Mouse (Mus musculus) midbrain, postnatal 0 days (tissue): ENCODE measurements around the gene Macf1. TPM values are rescaled to one million over a fixed set of nuclear protein-coding genes. Genes with fewer than 3 reads are reported as not detected.

Experiments used
- ATAC-seq: fragments of 200-750 bp; cut with Nextera tagmentation; 2 replicates; pipeline ENCODE4 v1.8.0; 2017; ENCODE audit warnings: moderate number of reproducible peaks, mild to moderate bottlenecking, moderate TSS enrichment, moderate library complexity; ENCODE audit not compliant: low FRiP score
- DNase-seq: peaks from one replicate; pipeline ENCODE4 v3.0.0-alpha.2; 2015; ENCODE audit warnings: low spot score
- H3K27ac ChIP-seq: fragments of 300-500 bp; sonication (generic); 2 replicates; pipeline ENCODE4 v1.5.1; 2014; ENCODE audit warnings: low read depth, mild to moderate bottlenecking, low read length, mixed read lengths
- H3K27me3 ChIP-seq: fragments of 300-500 bp; sonication (generic); 2 replicates; pipeline ENCODE4 v1.6.1; 2014; ENCODE audit warnings: low read length, control low read depth, mixed read lengths; ENCODE audit not compliant: insufficient read depth
- H3K36me3 ChIP-seq: fragments of 300-500 bp; sonication (generic); 2 replicates; pipeline ENCODE4 v1.6.1; 2014; ENCODE audit warnings: low read length, control low read depth, mixed read lengths; ENCODE audit not compliant: insufficient read depth
- H3K4me1 ChIP-seq: fragments of 300-500 bp; sonication (generic); 2 replicates; pipeline ENCODE4 v1.6.1; 2014; ENCODE audit warnings: mild to moderate bottlenecking, control low read depth, antibody characterized with exemption, low read length, mixed read lengths; ENCODE audit not compliant: insufficient read depth
- H3K4me2 ChIP-seq: fragments of 300-500 bp; sonication (generic); 2 replicates; pipeline ENCODE4 v1.6.1; 2014; ENCODE audit warnings: low read depth, mild to moderate bottlenecking, low read length, mixed read lengths; ENCODE audit not compliant: poor library complexity, severe bottlenecking
- H3K4me3 ChIP-seq: fragments of 300-500 bp; sonication (generic); 2 replicates; pipeline ENCODE4 v1.5.1; 2014; ENCODE audit warnings: low read depth, mild to moderate bottlenecking, low read length, moderate library complexity
- H3K9ac ChIP-seq: fragments of 300-500 bp; sonication (generic); replicated peaks from 2 replicates; pipeline ENCODE4 v1.6.1; 2014; ENCODE audit warnings: mild to moderate bottlenecking, low read length, moderate library complexity, mixed read lengths; ENCODE audit not compliant: poor library complexity, severe bottlenecking
- H3K9me3 ChIP-seq: fragments of 300-500 bp; sonication (generic); 2 replicates; pipeline ENCODE4 v1.6.1; 2016; ENCODE audit warnings: low read length, control low read depth
- CTCF ChIP-seq: IDR thresholded peaks from 2 replicates; pipeline ENCODE4 v1.5.1; 2016; ENCODE audit warnings: antibody characterized with exemption, mild to moderate bottlenecking
- WGBS: fragments of 180-500 bp; shearing (Covaris S2); extraction: QIAGEN DNeasy Blood & Tissue Kit; methylation state at CpG from one replicate; pipeline ENCODE4 v1.1.7; 2014; 5-methylcytosine and 5-hydroxymethylcytosine counted together
- polyA plus RNA-seq: library from polyadenylated mRNA; unstranded; fragments of >200 nt; fragmentation: Nextera tagmentation; extraction: Ambion mirVana; gene quantifications from 2 replicates; pipeline ENCODE4 v1.2.1, GENCODE M21; 2015
- total RNA-seq: library from RNA; depleted of rRNA; stranded (reverse); fragments of >200 nt; gene quantifications from 2 replicates; pipeline ENCODE4 v1.2.3, GENCODE M21; 2014

The Macf1 gene
- total and polyA plus RNA-seq, 2 experiments from 2014 or later, result 73.3 to 338 TPM

DNA sequence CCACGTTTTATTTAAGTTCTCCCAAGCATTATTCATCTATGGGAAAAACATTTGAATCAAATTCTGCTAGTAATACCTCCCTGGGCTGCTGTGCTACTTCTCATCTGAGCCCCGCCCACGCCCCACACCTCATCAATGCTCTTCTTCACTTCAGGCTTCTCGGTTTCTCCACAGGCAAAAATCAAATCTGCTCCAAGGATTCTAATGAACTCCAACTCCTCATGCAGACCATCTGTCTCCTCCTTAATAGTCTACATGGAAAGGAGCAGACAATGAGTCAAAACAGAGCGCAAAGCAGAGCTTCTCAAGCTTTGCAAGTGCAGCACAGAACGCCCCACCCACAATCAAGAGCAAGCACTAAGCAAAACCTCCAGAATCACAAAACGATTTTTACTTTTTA is 301.0 kb downstream of the Macf1 start:
- DNase-seq (no peak), ATAC-seq (no peak)
- H3K4me1 ChIP-seq, result no peaks in the 10 kb centered on the region
- no peak for TF ChIP-seq CTCF
- no peak overlapping the region for H3K4me2 ChIP-seq
- H3K27ac ChIP-seq, result no peak overlapping the region
- H3K36me3 ChIP-seq, result peaks cover 60% of the 10 kb centered on the region
- no peaks in the 10 kb centered on the region for H3K9me3 ChIP-seq
- no peaks in the 10 kb centered on the region for H3K27me3 ChIP-seq
- no peak overlapping the region for H3K9ac ChIP-seq
- 94% methylated on average over 7 of the region's 7 CpGs for WGBS
- H3K4me3 ChIP-seq, result no peak overlapping the region

DNA sequence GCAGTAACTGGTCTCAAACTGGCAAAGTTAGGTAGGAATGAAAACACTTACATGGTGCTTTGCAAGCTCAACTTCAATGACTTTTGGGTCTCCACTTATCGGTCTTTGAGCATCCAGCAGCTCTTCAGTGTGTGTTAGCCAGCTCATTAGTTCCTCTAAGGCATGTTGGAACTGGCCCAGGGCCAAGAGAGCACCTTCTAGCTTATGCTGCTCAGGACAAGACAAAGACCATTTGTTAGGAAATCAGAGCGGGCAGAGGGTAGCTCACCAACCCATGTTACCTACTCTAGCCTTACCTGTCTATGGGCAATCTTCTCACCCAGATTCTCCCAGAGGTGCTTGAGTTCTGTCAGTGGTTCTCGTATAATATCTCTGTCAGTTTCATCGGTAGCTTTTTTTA is 302.1 kb downstream of the Macf1 start:
- Histone ChIP-seq H3K4me2 (no peak overlapping the region), H3K36me3 (peaks cover 65% of the 10 kb centered on the region), H3K9ac (no peak overlapping the region), H3K9me3 (no peaks in the 10 kb centered on the region), H3K4me1 (no peaks in the 10 kb centered on the region), H3K27ac (no peak overlapping the region), H3K4me3 (no peak overlapping the region), H3K27me3 (no peaks in the 10 kb centered on the region)
- TF ChIP-seq CTCF, result no peak
- WGBS, result 86% methylated on average over 4 of the region's 4 CpGs
- DNase-seq, result no peak
- ATAC-seq, result no peak

DNA sequence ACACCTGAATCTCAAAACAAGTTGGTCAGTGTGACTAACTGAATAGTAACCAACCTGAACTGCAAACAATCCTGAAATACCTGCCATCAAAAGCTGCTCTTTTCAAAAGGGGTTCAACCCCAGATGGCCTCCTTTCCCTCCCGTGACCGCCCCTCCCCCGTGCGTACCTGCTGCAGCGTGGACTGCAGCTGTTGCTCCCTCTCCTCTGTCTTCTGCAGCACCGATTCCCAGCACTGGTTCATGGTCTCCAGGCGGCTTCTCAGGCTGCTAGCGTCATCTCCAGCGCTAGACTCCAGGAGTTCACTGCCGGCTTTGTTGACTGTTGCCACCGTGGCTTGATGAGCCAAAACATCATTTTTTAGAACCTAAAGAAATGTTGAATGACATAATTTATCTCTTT is 302.6 kb downstream of the Macf1 start:
- no peak for TF ChIP-seq CTCF
- H3K4me2 ChIP-seq, result no peak overlapping the region
- no peaks in the 10 kb centered on the region for H3K27me3 ChIP-seq
- H3K4me3 ChIP-seq, result no peak overlapping the region
- peaks cover 65% of the 10 kb centered on the region for H3K36me3 ChIP-seq
- 94% methylated on average over 11 of the region's 11 CpGs for WGBS
- no peak for DNase-seq
- H3K27ac ChIP-seq, result no peak overlapping the region
- H3K4me1 ChIP-seq, result no peaks in the 10 kb centered on the region
- no peak for ATAC-seq
- no peak overlapping the region for H3K9ac ChIP-seq
- no peaks in the 10 kb centered on the region for H3K9me3 ChIP-seq

DNA sequence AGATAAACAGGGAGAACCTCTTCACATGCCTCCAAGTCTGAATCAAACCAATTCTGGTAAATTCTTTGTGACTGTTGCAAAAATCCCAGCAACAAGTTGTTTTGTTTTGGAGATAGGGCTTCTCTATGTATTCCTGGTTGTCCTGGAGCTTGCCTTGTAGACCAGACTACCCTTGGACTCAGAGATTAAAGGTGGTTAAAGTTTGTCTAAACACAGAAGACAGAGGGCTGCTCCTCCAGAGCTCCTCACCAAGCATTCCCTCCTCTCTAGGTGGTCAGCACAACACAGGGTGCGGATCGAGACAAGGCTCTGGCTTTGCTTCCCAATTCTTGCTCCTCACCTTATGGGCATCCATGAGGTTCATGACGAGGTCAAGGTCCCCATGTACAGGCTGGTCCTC is 308.1 kb downstream of the Macf1 start:
- 96% methylated on average over 3 of the region's 3 CpGs for WGBS
- peaks cover 60% of the 10 kb centered on the region for H3K36me3 ChIP-seq
- H3K27ac ChIP-seq, result no peak overlapping the region
- no peak overlapping the region for H3K4me2 ChIP-seq
- H3K9me3 ChIP-seq, result no peaks in the 10 kb centered on the region
- no peaks in the 10 kb centered on the region for H3K4me1 ChIP-seq
- TF ChIP-seq CTCF, result no peak
- no peak overlapping the region for H3K9ac ChIP-seq
- H3K4me3 ChIP-seq, result no peak overlapping the region
- no peaks in the 10 kb centered on the region for H3K27me3 ChIP-seq
- no peak for DNase-seq
- no peak for ATAC-seq

DNA sequence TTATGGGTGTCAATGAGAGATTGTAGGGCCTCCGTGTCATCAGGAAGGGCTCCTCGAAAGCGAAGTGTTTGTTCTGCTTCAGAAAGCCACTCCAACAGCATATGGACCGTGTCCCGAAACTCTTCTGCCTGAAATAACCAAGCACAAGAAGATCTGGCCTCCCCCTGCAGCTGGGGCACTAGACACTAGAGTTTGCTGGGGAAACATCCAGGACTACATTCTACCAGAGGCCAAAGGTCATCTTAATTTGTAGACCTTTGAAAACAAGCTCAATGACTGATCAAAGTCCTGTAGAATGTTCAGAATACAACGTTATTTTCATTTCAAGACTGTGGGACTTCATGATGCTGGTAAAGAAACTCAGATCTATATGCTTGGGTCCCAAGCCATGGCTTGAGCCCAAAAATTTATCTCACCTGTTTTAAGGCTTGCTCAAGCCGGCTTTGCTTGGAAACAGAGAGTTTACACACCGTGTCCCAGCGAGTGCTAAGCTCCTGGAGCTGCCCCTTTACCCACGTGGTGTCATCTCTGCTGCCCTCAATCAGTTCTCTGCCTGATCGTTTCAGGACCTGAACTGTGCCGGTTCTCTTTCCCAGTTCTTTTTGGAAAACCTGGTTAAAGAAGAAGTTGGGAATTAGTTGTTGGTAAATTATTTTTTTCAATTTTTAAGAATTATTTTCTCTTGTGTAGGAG is 309.7 kb downstream of the Macf1 start:
- DNase-seq (no peak), ATAC-seq (no peak)
- no peak for TF ChIP-seq CTCF
- Histone ChIP-seq H3K4me1 (no peaks in the 10 kb centered on the region), H3K27ac (no peak overlapping the region), H3K4me2 (no peak overlapping the region), H3K9ac (no peak overlapping the region), H3K36me3 (peaks cover 69% of the 10 kb centered on the region), H3K4me3 (no peak overlapping the region), H3K9me3 (no peaks in the 10 kb centered on the region), H3K27me3 (no peaks in the 10 kb centered on the region)
- 94% methylated on average over 12 of the region's 12 CpGs for WGBS

DNA sequence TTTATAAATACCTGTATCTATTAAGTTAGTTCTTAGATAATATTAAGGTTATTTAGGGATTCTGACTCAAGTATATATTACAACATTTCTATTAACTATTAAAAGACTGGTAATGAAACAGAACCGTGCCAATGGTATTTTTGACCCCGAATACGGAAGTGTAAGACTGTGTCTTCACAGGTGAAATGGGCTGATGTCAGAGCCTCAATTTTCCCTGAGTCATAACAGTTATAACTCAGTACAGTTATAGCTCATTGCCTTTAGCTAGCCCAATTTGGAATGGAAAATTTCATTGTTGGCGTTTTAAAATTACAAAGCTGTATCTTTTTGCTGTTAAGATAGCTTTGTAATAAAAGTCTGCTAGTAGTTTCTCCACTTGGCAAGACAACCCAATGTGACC is 320.6 kb downstream of the Macf1 start:
- no peak for ATAC-seq
- H3K36me3 ChIP-seq, result peaks cover 64% of the 10 kb centered on the region
- H3K4me3 ChIP-seq, result no peak overlapping the region
- no peak for TF ChIP-seq CTCF
- H3K4me2 ChIP-seq, result no peak overlapping the region
- H3K27me3 ChIP-seq, result no peaks in the 10 kb centered on the region
- no peak overlapping the region for H3K9ac ChIP-seq
- no peaks in the 10 kb centered on the region for H3K9me3 ChIP-seq
- no peak overlapping the region for H3K27ac ChIP-seq
- no peak for DNase-seq
- 94% methylated on average over 4 of the region's 4 CpGs for WGBS
- H3K4me1 ChIP-seq, result no peaks in the 10 kb centered on the region
